Mouse (Mus musculus) limb, embryonic 15.5 days (tissue): ENCODE results near the gene Cct4. TPM values are rescaled to one million over a fixed set of nuclear protein-coding genes. Genes with fewer than 3 reads are reported as not detected.
A peak's percentile ranks its signal among the peaks of the same experiment; 100 is the strongest.

ENCODE experiments used
- ATAC-seq: fragments of 200-750 bp; cut with Nextera tagmentation; 2 replicates; pipeline ENCODE4 v1.8.0; 2017; ENCODE audit warnings: low read depth, moderate TSS enrichment; ENCODE audit not compliant: insufficient number of reproducible peaks, low FRiP score, low TSS enrichment
- H3K27ac ChIP-seq: fragments of 300-500 bp; sonication (generic); 2 replicates; pipeline ENCODE4 v1.5.1; 2015; ENCODE audit warnings: moderate library complexity, mild to moderate bottlenecking, inconsistent platforms
- H3K27me3 ChIP-seq: fragments of 300-500 bp; sonication (generic); 2 replicates; pipeline ENCODE4 v1.6.1; 2015; ENCODE audit warnings: inconsistent platforms
- H3K36me3 ChIP-seq: fragments of 300-500 bp; sonication (generic); 2 replicates; pipeline ENCODE4 v1.6.1; 2015; ENCODE audit warnings: inconsistent platforms
- H3K4me1 ChIP-seq: fragments of 300-500 bp; sonication (generic); 2 replicates; pipeline ENCODE4 v1.6.1; 2015; ENCODE audit warnings: inconsistent platforms
- H3K4me2 ChIP-seq: fragments of 300-500 bp; sonication (generic); 2 replicates; pipeline ENCODE4 v1.6.1; 2015; ENCODE audit warnings: mild to moderate bottlenecking, inconsistent platforms
- H3K4me3 ChIP-seq: fragments of 300-500 bp; sonication (generic); 2 replicates; pipeline ENCODE4 v1.5.1; 2015; ENCODE audit warnings: mild to moderate bottlenecking, inconsistent platforms
- H3K9ac ChIP-seq: fragments of 300-500 bp; sonication (generic); 2 replicates; pipeline ENCODE4 v1.6.1; 2015; ENCODE audit warnings: inconsistent platforms
- H3K9me3 ChIP-seq: fragments of 300-500 bp; sonication (generic); 2 replicates; pipeline ENCODE4 v1.6.1; 2016; ENCODE audit warnings: inconsistent platforms
- WGBS: fragments of 180-500 bp; shearing (Covaris S2); methylation state at CpG from one replicate; pipeline ENCODE4 v1.1.7; 2015; 5-methylcytosine and 5-hydroxymethylcytosine counted together
- polyA plus RNA-seq: library from polyadenylated mRNA; unstranded; fragments of >200 nt; fragmentation: Nextera tagmentation; extraction: Ambion mirVana; gene quantifications from 2 replicates; pipeline ENCODE4 v1.2.1, GENCODE M21; 2015

The Cct4 gene
- polyA plus RNA-seq, 1 experiment from 2014 or later, result 234 TPM

DNA sequence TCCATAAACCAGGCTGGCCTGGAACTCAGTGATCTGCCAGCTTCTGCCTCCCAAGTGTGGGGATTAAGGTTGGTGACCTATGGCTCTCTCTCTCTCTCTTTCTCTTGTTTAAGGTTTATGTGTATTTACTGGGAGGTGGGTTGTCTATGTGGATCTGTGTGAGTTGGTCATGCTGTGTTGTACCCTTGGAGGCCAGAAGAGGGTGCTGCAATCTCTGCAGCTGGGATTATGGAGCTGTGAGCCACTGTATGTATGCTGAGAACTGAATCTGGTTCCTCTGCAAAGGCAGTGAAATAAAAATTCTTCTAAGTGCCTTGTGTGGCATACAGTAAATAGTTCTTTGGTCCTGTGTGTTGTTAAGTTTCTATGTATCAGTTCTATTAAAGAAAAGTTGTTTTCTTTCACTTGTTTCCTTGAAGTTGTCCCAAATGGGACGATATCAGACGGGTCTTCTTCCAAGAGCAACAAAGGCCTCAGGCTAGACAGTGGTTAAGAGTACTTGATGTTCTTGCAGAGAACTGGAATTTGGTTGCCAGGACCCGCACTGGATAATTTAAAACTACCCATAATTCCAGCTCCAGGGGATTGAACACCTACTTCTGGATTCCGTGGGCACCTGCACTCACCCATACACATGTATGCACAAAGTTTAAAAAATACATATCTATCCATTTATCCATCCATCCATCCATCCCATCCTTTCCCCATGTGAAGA is 23.4 kb downstream of the Cct4 start:
- no peaks in the 10 kb centered on the region for H3K27me3 ChIP-seq
- no peak for ATAC-seq
- H3K9me3 ChIP-seq, result no peaks in the 10 kb centered on the region
- H3K36me3 ChIP-seq, result no peaks in the 10 kb centered on the region
- H3K4me2 ChIP-seq, result no peak overlapping the region
- no peak overlapping the region for H3K4me3 ChIP-seq
- WGBS, result 87% methylated on average over 4 of the region's 4 CpGs
- no peak overlapping the region for H3K9ac ChIP-seq
- no peak overlapping the region for H3K27ac ChIP-seq
- H3K4me1 ChIP-seq, result no peaks in the 10 kb centered on the region

DNA sequence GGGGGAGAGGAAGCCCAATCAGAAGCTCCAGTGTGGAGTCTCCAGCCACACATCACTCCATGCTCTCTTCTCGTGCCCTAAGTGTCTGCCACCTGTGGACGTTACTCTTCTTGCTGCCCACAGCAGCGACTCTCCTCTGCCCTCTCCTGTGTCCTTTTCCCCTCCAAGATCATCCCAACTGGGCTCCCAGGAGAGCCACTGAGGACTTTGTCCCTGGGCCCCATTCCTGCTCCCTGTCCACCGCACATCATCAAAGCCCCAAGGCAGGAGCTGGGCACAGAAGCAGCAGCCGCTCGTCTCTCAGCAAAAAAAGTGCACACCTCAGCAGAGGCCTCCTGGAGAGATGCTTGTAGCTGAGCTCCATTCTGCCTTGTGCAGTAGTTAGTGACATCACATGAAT is 24.7 kb downstream of the Cct4 start:
- no peak for ATAC-seq
- no peak overlapping the region for H3K4me3 ChIP-seq
- no peak overlapping the region for H3K27ac ChIP-seq
- no peaks in the 10 kb centered on the region for H3K27me3 ChIP-seq
- no peak overlapping the region for H3K9ac ChIP-seq
- 77% methylated on average over 6 of the region's 6 CpGs for WGBS
- H3K4me2 ChIP-seq, result no peak overlapping the region
- H3K4me1 ChIP-seq, result no peaks in the 10 kb centered on the region
- no peaks in the 10 kb centered on the region for H3K36me3 ChIP-seq
- H3K9me3 ChIP-seq, result no peaks in the 10 kb centered on the region

GRCm38 (mm10) chr11:23017943-23018342 is 27.6 kb downstream of the Cct4 start:
- no peaks in the 10 kb centered on the region for H3K9me3 ChIP-seq
- H3K4me2 ChIP-seq, result no peak overlapping the region
- H3K27me3 ChIP-seq, result no peaks in the 10 kb centered on the region
- H3K9ac ChIP-seq, result no peak overlapping the region
- H3K4me1 ChIP-seq, result no peaks in the 10 kb centered on the region
- no peak overlapping the region for H3K27ac ChIP-seq
- 94% methylated on average over 4 of the region's 4 CpGs for WGBS
- H3K36me3 ChIP-seq, result no peaks in the 10 kb centered on the region
- no peak overlapping the region for H3K4me3 ChIP-seq
- ATAC-seq, result no peak

GRCm38 (mm10) chr11:23020116-23020770 is 29.9 kb downstream of the Cct4 start:
- Histone ChIP-seq H3K4me3 (no peak overlapping the region), H3K27ac (no peak overlapping the region), H3K4me2 (no peak overlapping the region), H3K9me3 (no peaks in the 10 kb centered on the region), H3K27me3 (no peaks in the 10 kb centered on the region), H3K9ac (no peak overlapping the region), H3K4me1 (no peaks in the 10 kb centered on the region), H3K36me3 (no peaks in the 10 kb centered on the region)
- ATAC-seq, result no peak
- WGBS, result 58% methylated on average over 24 of the region's 24 CpGs

DNA sequence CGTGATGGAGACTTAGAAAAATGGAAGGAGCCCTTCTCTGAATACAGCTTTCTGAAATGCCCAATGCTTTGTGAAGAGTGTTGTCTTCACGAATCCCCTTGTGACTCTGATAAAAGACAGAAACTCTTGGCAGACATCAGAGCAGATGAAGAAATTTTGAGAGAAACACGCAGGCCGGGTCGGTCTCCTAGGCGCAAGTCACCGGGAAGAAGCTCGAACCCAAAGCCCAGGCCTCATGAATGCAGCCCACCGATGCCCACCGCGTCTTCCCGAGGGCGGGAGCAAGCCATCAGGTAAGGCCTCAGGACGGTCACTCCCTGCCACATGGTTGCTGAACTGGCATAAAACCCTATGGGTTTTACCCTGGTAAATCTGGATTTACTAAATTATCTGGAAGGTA is 30.5 kb downstream of the Cct4 start:
- no peaks in the 10 kb centered on the region for H3K36me3 ChIP-seq
- H3K4me1 ChIP-seq, result no peaks in the 10 kb centered on the region
- ATAC-seq, result no peak
- H3K4me3 ChIP-seq, result no peak overlapping the region
- no peaks in the 10 kb centered on the region for H3K9me3 ChIP-seq
- no peak overlapping the region for H3K9ac ChIP-seq
- no peak overlapping the region for H3K4me2 ChIP-seq
- 89% methylated on average over 14 of the region's 14 CpGs for WGBS
- H3K27ac ChIP-seq, result no peak overlapping the region
- no peaks in the 10 kb centered on the region for H3K27me3 ChIP-seq

- Histone ChIP-seq H3K4me3 (no peak overlapping the region), H3K4me2 (no peak overlapping the region), H3K4me1 (no peaks in the 10 kb centered on the region), H3K27ac (no peak overlapping the region), H3K27me3 (no peaks in the 10 kb centered on the region), H3K9me3 (no peaks in the 10 kb centered on the region), H3K36me3 (no peaks in the 10 kb centered on the region), H3K9ac (no peak overlapping the region)
- 92% methylated on average over 2 of the region's 2 CpGs for WGBS
- no peak for ATAC-seq
Observed at GRCm38 (mm10) chr11:23023155-23023554, 32.8 kb downstream of the Cct4 start.

GRCm38 (mm10) chr11:23024169-23024568 is 33.9 kb downstream of the Cct4 start:
- Histone ChIP-seq H3K27me3 (no peaks in the 10 kb centered on the region), H3K4me3 (no peak overlapping the region), H3K9me3 (no peaks in the 10 kb centered on the region), H3K4me1 (no peaks in the 10 kb centered on the region), H3K36me3 (no peaks in the 10 kb centered on the region), H3K4me2 (no peak overlapping the region), H3K9ac (no peak overlapping the region), H3K27ac (no peak overlapping the region)
- 79% methylated on average over 3 of the region's 3 CpGs for WGBS
- no peak for ATAC-seq

DNA sequence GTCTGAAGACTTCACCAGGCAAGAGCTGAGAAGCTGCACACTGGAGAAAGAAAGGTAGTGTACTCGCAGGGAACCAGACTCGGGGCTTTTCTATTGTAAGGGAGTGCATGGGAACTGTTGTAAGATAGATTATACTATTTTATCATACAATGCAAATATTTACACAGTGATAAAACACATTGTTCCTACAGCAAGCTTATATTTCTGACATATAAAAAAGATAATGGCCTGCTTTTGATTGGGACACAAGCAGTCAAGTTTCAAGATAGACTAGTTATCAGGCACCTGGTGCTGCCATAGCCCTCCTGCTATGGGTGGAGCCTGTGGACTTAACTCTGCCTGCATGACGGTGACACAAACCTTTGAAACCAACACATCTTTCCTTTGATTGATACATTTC is 38.6 kb downstream of the Cct4 start:
- H3K27ac ChIP-seq, result no peak overlapping the region
- no peaks in the 10 kb centered on the region for H3K36me3 ChIP-seq
- H3K27me3 ChIP-seq, result no peaks in the 10 kb centered on the region
- H3K9ac ChIP-seq, result no peak overlapping the region
- H3K4me1 ChIP-seq, result no peaks in the 10 kb centered on the region
- ATAC-seq, result no peak
- 67% methylated on average over 3 of the region's 3 CpGs for WGBS
- H3K4me3 ChIP-seq, result no peak overlapping the region
- no peak overlapping the region for H3K4me2 ChIP-seq
- H3K9me3 ChIP-seq, result no peaks in the 10 kb centered on the region

- Histone ChIP-seq H3K9ac (no peak overlapping the region), H3K27ac (no peak overlapping the region), H3K4me1 (no peaks in the 10 kb centered on the region), H3K27me3 (no peaks in the 10 kb centered on the region), H3K9me3 (no peaks in the 10 kb centered on the region), H3K4me3 (no peak overlapping the region), H3K4me2 (no peak overlapping the region), H3K36me3 (no peaks in the 10 kb centered on the region)
- 79% methylated on average over 6 of the region's 6 CpGs for WGBS
- no peak for ATAC-seq
Observed at GRCm38 (mm10) chr11:23029399-23029798, 39.1 kb downstream of the Cct4 start.

- Histone ChIP-seq H3K27me3 (no peaks in the 10 kb centered on the region), H3K36me3 (no peaks in the 10 kb centered on the region), H3K9ac (no peak overlapping the region), H3K9me3 (no peaks in the 10 kb centered on the region), H3K4me1 (peaks cover 9% of the 10 kb centered on the region), H3K4me3 (no peak overlapping the region), H3K27ac (no peak overlapping the region), H3K4me2 (no peak overlapping the region)
- no peak for ATAC-seq
- 29% methylated on average over 5 of the region's 5 CpGs for WGBS
Observed at GRCm38 (mm10) chr11:23047252-23047651, 56.9 kb downstream of the Cct4 start.

GRCm38 (mm10) chr11:23047663-23048582 is 57.6 kb downstream of the Cct4 start:
- no peaks in the 10 kb centered on the region for H3K27me3 ChIP-seq
- H3K4me1 ChIP-seq, result peaks cover 9% of the 10 kb centered on the region
- 14% methylated on average over 20 of the region's 20 CpGs for WGBS
- H3K9ac ChIP-seq, result no peak overlapping the region
- no peaks in the 10 kb centered on the region for H3K36me3 ChIP-seq
- ATAC-seq, result no peak
- peak overlapping the region; percentile 12; the same call in 1 of the 2 replicates for H3K4me3 ChIP-seq
- H3K9me3 ChIP-seq, result no peaks in the 10 kb centered on the region
- no peak overlapping the region for H3K27ac ChIP-seq
- peak overlapping the region; percentile 26; the same call in 1 of the 2 replicates for H3K4me2 ChIP-seq

DNA sequence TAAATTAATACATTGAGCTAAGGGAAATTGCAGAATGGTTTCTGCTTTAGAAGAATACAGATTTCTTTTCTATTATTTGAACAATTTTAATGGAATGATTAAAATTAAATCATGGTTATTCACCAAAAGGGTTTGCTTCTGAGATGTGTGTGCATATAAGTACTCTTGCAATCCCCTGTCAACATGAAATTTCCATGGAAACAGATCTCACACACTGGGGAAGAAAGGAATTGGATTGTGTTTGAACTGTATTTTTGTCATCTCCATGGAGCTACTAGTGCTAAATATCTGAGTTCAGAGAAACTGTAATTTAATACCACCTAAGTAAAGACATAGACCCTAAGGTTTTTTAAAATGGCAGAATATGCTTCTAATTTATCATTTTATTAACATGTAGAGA is 59.3 kb downstream of the Cct4 start:
- Histone ChIP-seq H3K4me2 (no peak overlapping the region), H3K9ac (no peak overlapping the region), H3K27ac (no peak overlapping the region), H3K36me3 (no peaks in the 10 kb centered on the region), H3K4me1 (peaks cover 9% of the 10 kb centered on the region), H3K9me3 (no peaks in the 10 kb centered on the region), H3K27me3 (no peaks in the 10 kb centered on the region), H3K4me3 (no peak overlapping the region)
- ATAC-seq, result no peak
